Mouse (Mus musculus): ENCODE measurements around the gene Ccdc116. TPM values are rescaled to one million over a fixed set of nuclear protein-coding genes. Genes with fewer than 3 reads are reported as not detected.

Gene Ccdc116
- total and polyA plus RNA-seq, 2 experiments from 2014 or later, result 3.5 to 8.8 TPM

- Histone ChIP-seq H3K36me3 (ENCODE audit: insufficient read depth, low read length) (no peaks in the 10 kb centered on the region), H3K9ac (replicated peaks; ENCODE audit: low read length) (no peak overlapping the region), H3K27ac (no peak overlapping the region), H3K27me3 (ENCODE audit: insufficient read depth, low read length) (no peaks in the 10 kb centered on the region), H3K9me3 (ENCODE audit: low read length) (no peaks in the 10 kb centered on the region), H3K4me2 (ENCODE audit: low read depth, low read length) (peak overlapping the region; percentile 4; the same call in 1 of the 2 replicates), H3K4me1 (ENCODE audit: insufficient read depth, low read length) (peaks cover 10% of the 10 kb centered on the region), H3K4me3 (ENCODE audit: low read length) (no peak overlapping the region)
- DNase-seq (ENCODE audit: low spot score), result no peak
- WGBS, result 47% methylated on average over 14 of the region's 14 CpGs
- no peak for TF ChIP-seq CTCF (IDR thresholded peaks at IDR 0.05; ENCODE audit: low read depth)
- ATAC-seq, result no peak
These were observed 25.5 kb downstream of the Ccdc116 start for GRCm38 (mm10) chr16:17121569-17121968.

GRCm38 (mm10) chr16:17117309-17117799 lies 29.7 kb downstream of the Ccdc116 start:
- Histone ChIP-seq H3K4me2 (ENCODE audit: low read depth, low read length) (no peak overlapping the region), H3K4me3 (ENCODE audit: low read length) (no peak overlapping the region), H3K9ac (replicated peaks; ENCODE audit: low read length) (no peak overlapping the region), H3K27ac (no peak overlapping the region), H3K27me3 (ENCODE audit: insufficient read depth, low read length) (no peaks in the 10 kb centered on the region), H3K36me3 (ENCODE audit: insufficient read depth, low read length) (no peaks in the 10 kb centered on the region), H3K4me1 (ENCODE audit: insufficient read depth, low read length) (no peaks in the 10 kb centered on the region), H3K9me3 (ENCODE audit: low read length) (no peaks in the 10 kb centered on the region)
- no peak for TF ChIP-seq CTCF (IDR thresholded peaks at IDR 0.05; ENCODE audit: low read depth)
- DNase-seq (ENCODE audit: low spot score) (no peak), ATAC-seq (no peak)
- 82% methylated on average over 5 of the region's 5 CpGs for WGBS

GRCm38 (mm10) chr16:17110771-17111743 lies 36.0 kb downstream of the Ccdc116 start, which contains the start of gene Ppil2:
Ppil2 (minus strand) TSS chr16:17111257.
- DNase-seq (ENCODE audit: low spot score) (peak; percentile 90), ATAC-seq (peak; percentile 87)
- H3K4me1 ChIP-seq (ENCODE audit: insufficient read depth, low read length), result peaks cover 5% of the 10 kb centered on the region
- no peaks in the 10 kb centered on the region for H3K9me3 ChIP-seq (ENCODE audit: low read length)
- peak within 1 kb of the TSS; percentile 85 for H3K4me3 ChIP-seq (ENCODE audit: low read length)
- TF ChIP-seq CTCF (IDR thresholded peaks at IDR 0.05; ENCODE audit: low read depth), result no peak
- H3K4me2 ChIP-seq (ENCODE audit: low read depth, low read length), result peak within 1 kb of the TSS; percentile 79
- WGBS, result 8% methylated on average over 37 of the region's 38 CpGs
- H3K27me3 ChIP-seq (ENCODE audit: insufficient read depth, low read length), result no peaks in the 10 kb centered on the region
- peak within 1 kb of the TSS; percentile 37; the same call in 1 of the 2 replicates for H3K27ac ChIP-seq
- H3K36me3 ChIP-seq (ENCODE audit: insufficient read depth, low read length), result peaks cover 13% of the 10 kb centered on the region
- peak within 1 kb of the TSS; percentile 74 for H3K9ac ChIP-seq (replicated peaks; ENCODE audit: low read length)

GRCm38 (mm10) chr16:17104600-17104999 lies 42.4 kb downstream of the Ccdc116 start:
- H3K27me3 ChIP-seq (ENCODE audit: insufficient read depth, low read length), result no peaks in the 10 kb centered on the region
- H3K4me1 ChIP-seq (ENCODE audit: insufficient read depth, low read length), result no peaks in the 10 kb centered on the region
- DNase-seq (ENCODE audit: low spot score) (no peak), ATAC-seq (no peak)
- WGBS, result 62% methylated on average over 4 of the region's 4 CpGs
- no peak overlapping the region for H3K4me3 ChIP-seq (ENCODE audit: low read length)
- peaks cover 48% of the 10 kb centered on the region for H3K36me3 ChIP-seq (ENCODE audit: insufficient read depth, low read length)
- H3K27ac ChIP-seq, result no peak overlapping the region
- no peak overlapping the region for H3K9ac ChIP-seq (replicated peaks; ENCODE audit: low read length)
- H3K9me3 ChIP-seq (ENCODE audit: low read length), result no peaks in the 10 kb centered on the region
- TF ChIP-seq CTCF (IDR thresholded peaks at IDR 0.05; ENCODE audit: low read depth), result no peak
- H3K4me2 ChIP-seq (ENCODE audit: low read depth, low read length), result no peak overlapping the region

- peaks cover 59% of the 10 kb centered on the region for H3K36me3 ChIP-seq (ENCODE audit: insufficient read depth, low read length)
- H3K4me2 ChIP-seq (ENCODE audit: low read depth, low read length), result no peak overlapping the region
- H3K9me3 ChIP-seq (ENCODE audit: low read length), result no peaks in the 10 kb centered on the region
- peak; percentile 70; the same call in 1 of the 2 replicates for ATAC-seq
- 55% methylated on average over 7 of the region's 7 CpGs for WGBS
- H3K4me3 ChIP-seq (ENCODE audit: low read length), result no peak overlapping the region
- H3K27me3 ChIP-seq (ENCODE audit: insufficient read depth, low read length), result no peaks in the 10 kb centered on the region
- peak; percentile 54 for DNase-seq (ENCODE audit: low spot score)
- TF ChIP-seq CTCF (IDR thresholded peaks at IDR 0.05; ENCODE audit: low read depth), result no peak
- no peak overlapping the region for H3K27ac ChIP-seq
- H3K9ac ChIP-seq (replicated peaks; ENCODE audit: low read length), result no peak overlapping the region
- no peaks in the 10 kb centered on the region for H3K4me1 ChIP-seq (ENCODE audit: insufficient read depth, low read length)
These were observed 44.3 kb downstream of the Ccdc116 start for GRCm38 (mm10) chr16:17102630-17103220.

- ATAC-seq, result no peak
- no peak overlapping the region for H3K4me3 ChIP-seq (ENCODE audit: low read length)
- no peak for TF ChIP-seq CTCF (IDR thresholded peaks at IDR 0.05; ENCODE audit: low read depth)
- H3K27me3 ChIP-seq (ENCODE audit: insufficient read depth, low read length), result no peaks in the 10 kb centered on the region
- H3K27ac ChIP-seq, result no peak overlapping the region
- H3K9ac ChIP-seq (replicated peaks; ENCODE audit: low read length), result no peak overlapping the region
- peaks cover 60% of the 10 kb centered on the region for H3K36me3 ChIP-seq (ENCODE audit: insufficient read depth, low read length)
- DNase-seq (ENCODE audit: low spot score), result no peak
- no peaks in the 10 kb centered on the region for H3K4me1 ChIP-seq (ENCODE audit: insufficient read depth, low read length)
- no peaks in the 10 kb centered on the region for H3K9me3 ChIP-seq (ENCODE audit: low read length)
- WGBS, result 97% methylated on average over 3 of the region's 3 CpGs
- no peak overlapping the region for H3K4me2 ChIP-seq (ENCODE audit: low read depth, low read length)
These were observed 50.1 kb downstream of the Ccdc116 start for GRCm38 (mm10) chr16:17096938-17097337.

MicroRNAs encoded within 50 kb of the gene (microRNA counts, 519-probe panel; counts per million panel counts)
- 4,172 counts per million, percentile 73 among the panel's probes with 10 or more counts for microRNA mmu-miR-130b
- microRNA mmu-miR-301b, result 1,930 counts per million, percentile 27 among the panel's probes with 10 or more counts

Small RNA genes lying within 50 kb of the gene (microRNA-seq; reads per million reads assigned to microRNA genes)
- gene Mir130b (2,899 to 3,548 reads per million in 2 experiments), gene Mir301b (89.8 to 114 reads per million in 2 experiments)

Other genes starting within 250 kb of the Ccdc116 start
- gene Mapk1, start 163.8 kb downstream of the Ccdc116 start, total RNA-seq (2014; rRNA removed), result 202 and 204 TPM in 2 replicates
- gene Mapk1, start 163.8 kb downstream of the Ccdc116 start, polyA plus RNA-seq (2015; fragmentation: Nextera tagmentation; extraction: Ambion mirVana), result 156 and 178 TPM in 2 replicates
- gene Ypel1, start 77.5 kb downstream of the Ccdc116 start, total RNA-seq (2014; rRNA removed), result 39.8 and 41.9 TPM in 2 replicates
- gene Ypel1, start 77.5 kb downstream of the Ccdc116 start, polyA plus RNA-seq (2015; fragmentation: Nextera tagmentation; extraction: Ambion mirVana), result 66.3 and 66.8 TPM in 2 replicates
- 93.7 and 98.4 TPM in 2 replicates for gene Ppil2, start 36.0 kb downstream of the Ccdc116 start, total RNA-seq (2014; rRNA removed)
- gene Ppil2, start 36.0 kb downstream of the Ccdc116 start, polyA plus RNA-seq (2015; fragmentation: Nextera tagmentation; extraction: Ambion mirVana), result 102 and 106 TPM in 2 replicates
- gene 2610318N02Rik, start 22.1 kb downstream of the Ccdc116 start, total RNA-seq (2014; rRNA removed), result 4.2 and 6.8 TPM in 2 replicates
- 8.2 and 9.5 TPM in 2 replicates for gene 2610318N02Rik, start 22.1 kb downstream of the Ccdc116 start, polyA plus RNA-seq (2015; fragmentation: Nextera tagmentation; extraction: Ambion mirVana)
- 15.3 and 20.9 TPM in 2 replicates for gene Sdf2l1, start 14.8 kb downstream of the Ccdc116 start, total RNA-seq (2014; rRNA removed)
- 18.4 and 19.7 TPM in 2 replicates for gene Sdf2l1, start 14.8 kb downstream of the Ccdc116 start, polyA plus RNA-seq (2015; fragmentation: Nextera tagmentation; extraction: Ambion mirVana)
- gene Ydjc, start 2.6 kb downstream of the Ccdc116 start, total RNA-seq (2014; rRNA removed), result 72.4 and 78.5 TPM in 2 replicates
- gene Ydjc, start 2.6 kb downstream of the Ccdc116 start, polyA plus RNA-seq (2015; fragmentation: Nextera tagmentation; extraction: Ambion mirVana), result 41.3 and 43.9 TPM in 2 replicates
- gene Ube2l3, start 55.4 kb upstream of the Ccdc116 start, total RNA-seq (2014; rRNA removed), result 82.7 and 93.6 TPM in 2 replicates
- 325 and 326 TPM in 2 replicates for gene Ube2l3, start 55.4 kb upstream of the Ccdc116 start, polyA plus RNA-seq (2015; fragmentation: Nextera tagmentation; extraction: Ambion mirVana)
- 1.9 and 4.3 TPM in 2 replicates for gene Rimbp3, start 61.4 kb upstream of the Ccdc116 start, total RNA-seq (2014; rRNA removed)
- gene Rimbp3, start 61.4 kb upstream of the Ccdc116 start, polyA plus RNA-seq (2015; fragmentation: Nextera tagmentation; extraction: Ambion mirVana), result 1.0 and 1.3 TPM in 2 replicates
- 10.0 and 13.1 TPM in 2 replicates for gene Hic2, start 86.3 kb upstream of the Ccdc116 start, total RNA-seq (2014; rRNA removed)
- gene Hic2, start 86.3 kb upstream of the Ccdc116 start, polyA plus RNA-seq (2015; fragmentation: Nextera tagmentation; extraction: Ambion mirVana), result 4.7 and 5.1 TPM in 2 replicates
- gene Tmem191c, start 128.8 kb upstream of the Ccdc116 start, total RNA-seq (2014; rRNA removed), result 65.0 and 76.9 TPM in 2 replicates
- gene Tmem191c, start 128.8 kb upstream of the Ccdc116 start, polyA plus RNA-seq (2015; fragmentation: Nextera tagmentation; extraction: Ambion mirVana), result 112 and 125 TPM in 2 replicates
- gene Serpind1, start 184.1 kb upstream of the Ccdc116 start, total RNA-seq (2014; rRNA removed), result 3.5 and 4.2 TPM in 2 replicates
- 9.9 and 10.3 TPM in 2 replicates for gene Serpind1, start 184.1 kb upstream of the Ccdc116 start, polyA plus RNA-seq (2015; fragmentation: Nextera tagmentation; extraction: Ambion mirVana)